Mouse (Mus musculus) liver, postnatal 0 days (tissue): Measurements from ENCODE around the gene Polr1d. TPM values are rescaled to one million over a fixed set of nuclear protein-coding genes. Genes with fewer than 3 reads are reported as not detected.
A peak's percentile ranks its signal among the peaks of the same experiment; 100 is the strongest.

Experiments
- ATAC-seq: fragments of 200-750 bp; cut with Nextera tagmentation; 2 replicates; pipeline ENCODE4 v1.8.0; 2017; ENCODE audit warnings: mild to moderate bottlenecking, moderate library complexity
- DNase-seq: peaks from one replicate; pipeline ENCODE4 v3.0.0-alpha.2; 2016
- H3K27ac ChIP-seq: fragments of 300-500 bp; sonication (generic); 2 replicates; pipeline ENCODE4 v1.5.1; 2014; ENCODE audit warnings: antibody characterized with exemption, moderate library complexity, mild to moderate bottlenecking, low read depth
- H3K27me3 ChIP-seq: fragments of 300-500 bp; sonication (generic); 2 replicates; pipeline ENCODE4 v1.6.1; 2014; ENCODE audit warnings: low read length, control low read depth, mixed read lengths; ENCODE audit not compliant: insufficient read depth
- H3K36me3 ChIP-seq: fragments of 300-500 bp; sonication (generic); replicated peaks from 2 replicates; pipeline ENCODE4 v1.6.1; 2014; ENCODE audit warnings: mild to moderate bottlenecking, control low read depth, low read length, moderate library complexity, mixed read lengths; ENCODE audit not compliant: insufficient read depth
- H3K4me1 ChIP-seq: fragments of 300-500 bp; sonication (generic); 2 replicates; pipeline ENCODE4 v1.6.1; 2014; ENCODE audit warnings: antibody characterized with exemption, mild to moderate bottlenecking, control low read depth; ENCODE audit not compliant: insufficient read depth
- H3K4me2 ChIP-seq: fragments of 300-500 bp; sonication (generic); 2 replicates; pipeline ENCODE4 v1.6.1; 2014; ENCODE audit warnings: low read depth, mild to moderate bottlenecking, low read length, moderate library complexity, mixed read lengths
- H3K4me3 ChIP-seq: fragments of 300-500 bp; sonication (generic); 2 replicates; pipeline ENCODE4 v1.5.1; 2014; ENCODE audit warnings: low read depth, low read length
- H3K9ac ChIP-seq: fragments of 300-500 bp; sonication (generic); replicated peaks from 2 replicates; pipeline ENCODE4 v1.6.1; 2014; ENCODE audit warnings: mild to moderate bottlenecking, moderate library complexity
- H3K9me3 ChIP-seq: fragments of 300-500 bp; sonication (generic); 2 replicates; pipeline ENCODE4 v1.6.1; 2016; ENCODE audit warnings: mild to moderate bottlenecking, control low read depth, low read length, mixed read lengths
- CTCF ChIP-seq: sonication (generic); IDR thresholded peaks from 2 replicates; pipeline ENCODE4 v1.5.1; 2016; ENCODE audit warnings: antibody characterized with exemption, low read depth
- EP300 ChIP-seq: IDR thresholded peaks from 2 replicates; pipeline ENCODE4 v1.6.1; 2016; ENCODE audit warnings: antibody characterized with exemption, low read depth, mild to moderate bottlenecking
- WGBS: fragments of 180-500 bp; shearing (Covaris S2); extraction: QIAGEN DNeasy Blood & Tissue Kit; methylation state at CpG from one replicate; pipeline ENCODE4 v1.1.7; 2014; ENCODE audit not compliant: insufficient replicate concordance; 5-methylcytosine and 5-hydroxymethylcytosine counted together
- polyA plus RNA-seq: library from polyadenylated mRNA; unstranded; fragments of >200 nt; fragmentation: Nextera tagmentation; extraction: Ambion mirVana; gene quantifications from 2 replicates; pipeline ENCODE4 v1.2.1, GENCODE M21; 2015

Polr1d gene
- polyA plus RNA-seq, 1 experiment from 2014 or later: 72.9 TPM

DNA sequence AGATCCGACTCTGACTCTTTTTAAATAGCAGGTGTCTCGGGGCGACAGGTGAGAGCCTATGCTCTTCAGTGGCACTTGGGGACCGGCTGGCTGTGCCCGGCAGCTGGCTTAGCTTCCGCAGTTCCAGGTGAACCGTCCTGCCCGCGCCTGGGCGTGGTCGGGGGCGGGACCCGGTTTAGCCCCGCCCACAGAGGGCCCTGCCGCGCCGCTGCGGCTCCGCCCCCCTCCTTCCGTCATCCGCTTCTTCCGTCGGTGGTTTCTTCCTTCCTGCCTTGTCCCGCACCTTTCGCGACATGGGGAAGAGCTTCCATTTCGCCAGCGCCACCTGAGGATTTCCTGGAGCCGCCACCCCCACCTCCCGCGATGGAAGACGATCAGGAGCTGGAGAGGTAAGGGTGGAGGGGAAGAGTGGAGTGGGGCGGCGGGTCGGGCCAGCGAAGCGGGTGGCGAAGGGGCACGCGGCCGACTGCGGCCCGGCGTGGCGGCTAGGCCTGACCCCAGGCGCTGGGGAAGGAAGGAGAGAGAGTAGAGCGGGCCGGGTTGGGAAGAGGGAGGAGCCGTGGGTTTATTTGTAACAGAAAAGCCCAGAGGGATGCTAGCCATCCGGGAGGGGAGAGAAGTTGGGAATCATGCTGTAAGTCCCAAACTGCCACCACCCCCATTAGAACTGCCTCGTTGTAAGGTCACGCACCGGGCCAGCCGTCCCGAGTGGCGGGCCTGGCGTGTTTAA, 620 bp downstream of the Polr1d start:
- ATAC-seq (peak; percentile 68), DNase-seq (peak; percentile 97)
- Histone ChIP-seq H3K36me3 (0 out of 2 replicates have a peak, but pooled peaks cover 11% of the 10 kb centered on the region), H3K27ac (peak overlapping the region; percentile 76), H3K9ac (peak overlapping the region; percentile 83), H3K4me2 (peak overlapping the region; percentile 89), H3K4me1 (peaks cover 18% of the 10 kb centered on the region), H3K9me3 (no peaks in the 10 kb centered on the region), H3K4me3 (peak overlapping the region; percentile 68), H3K27me3 (no peaks in the 10 kb centered on the region)
- under 1% methylated on average over 54 of the region's 57 CpGs for WGBS
- no peak for TF ChIP-seq EP300
- no peak for TF ChIP-seq CTCF

DNA sequence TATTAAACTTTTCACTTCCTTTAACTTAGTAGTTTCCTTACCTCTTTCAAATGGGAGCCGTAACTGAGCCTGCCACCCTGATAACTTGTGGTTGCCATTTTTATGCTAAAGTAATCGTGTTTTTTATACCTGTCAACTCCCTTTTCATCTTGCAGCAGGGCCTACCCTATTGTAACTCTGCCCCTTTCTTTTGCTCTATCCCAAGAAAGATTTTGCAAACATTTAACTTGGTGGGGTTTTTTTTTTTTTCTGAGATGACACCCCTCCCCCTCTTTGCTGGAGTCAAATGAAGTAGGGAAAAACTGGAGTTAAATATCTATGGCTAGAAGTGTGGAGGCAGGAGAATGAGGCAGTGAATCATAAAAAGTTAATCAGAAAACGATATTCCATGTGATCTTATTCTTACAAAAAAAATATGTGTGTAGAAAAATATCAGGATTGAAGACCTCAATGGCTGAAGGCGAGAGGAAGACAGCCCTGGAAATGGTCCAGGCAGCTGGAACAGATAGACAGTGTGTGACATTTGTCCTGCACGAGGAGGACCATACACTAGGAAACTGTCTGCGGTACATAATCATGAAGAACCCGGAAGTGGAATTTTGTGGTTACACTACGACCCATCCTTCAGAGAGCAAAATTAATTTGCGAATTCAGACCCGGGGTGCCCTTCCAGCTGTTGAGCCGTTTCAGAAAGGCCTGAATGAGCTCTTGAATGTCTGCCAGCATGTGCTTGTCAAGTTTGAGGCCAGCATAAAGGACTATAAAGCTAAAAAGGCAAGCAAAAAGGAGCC, 1.5 kb downstream of the Polr1d start:
- peak overlapping the region; percentile 76 for H3K27ac ChIP-seq

DNA sequence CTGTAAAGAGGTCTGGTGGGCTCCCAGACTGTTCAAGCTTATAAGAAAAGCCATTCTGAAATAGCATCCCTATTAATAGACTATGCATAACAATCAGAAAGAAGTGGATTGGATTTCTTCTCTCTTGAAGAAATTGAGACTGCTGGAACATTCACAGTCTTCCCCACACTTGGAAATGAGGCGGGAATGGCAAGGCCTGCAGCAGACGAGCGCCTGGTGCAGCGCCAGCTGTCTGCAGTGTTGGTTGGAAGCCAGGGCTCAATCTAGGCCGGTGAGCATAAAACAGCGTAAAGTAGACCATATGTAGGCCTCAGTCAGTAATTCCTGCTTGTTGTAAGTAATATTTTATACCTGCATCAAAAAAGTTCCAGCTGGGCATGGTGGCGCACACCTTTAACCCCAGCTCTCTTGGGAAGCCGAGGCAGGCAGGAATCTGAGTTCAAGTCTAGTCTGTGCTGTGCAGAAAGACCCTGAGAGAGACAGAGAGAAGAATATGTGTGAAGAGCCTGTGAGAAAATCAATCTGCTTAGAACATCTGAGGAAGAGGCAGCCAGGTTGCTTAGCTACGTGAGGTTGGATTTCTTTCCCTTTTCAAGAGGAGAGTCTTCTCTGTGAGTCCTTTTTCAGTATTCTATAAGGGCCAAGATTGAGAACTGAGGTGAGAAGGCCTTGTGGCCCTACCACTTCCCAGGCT, 8.5 kb downstream of the Polr1d start:
- H3K9me3 ChIP-seq: no peaks in the 10 kb centered on the region
- H3K4me1 ChIP-seq: no peaks in the 10 kb centered on the region
- TF ChIP-seq EP300: no peak
- TF ChIP-seq CTCF: no peak
- no peaks in the 10 kb centered on the region for H3K27me3 ChIP-seq
- no peak overlapping the region for H3K4me3 ChIP-seq
- H3K9ac ChIP-seq: no peak overlapping the region
- 84% methylated on average over 9 of the region's 9 CpGs for WGBS
- no peak overlapping the region for H3K27ac ChIP-seq
- no peak overlapping the region for H3K4me2 ChIP-seq
- peaks cover 9% of the 10 kb centered on the region; the same call in 1 of the 2 replicates for H3K36me3 ChIP-seq
- ATAC-seq: no peak
- no peak for DNase-seq

More for the DNA sequence above, 1.5 kb downstream of the Polr1d start:
- Histone ChIP-seq H3K4me3 (peak overlapping the region; percentile 68), H3K9me3 (no peaks in the 10 kb centered on the region), H3K27me3 (no peaks in the 10 kb centered on the region), H3K36me3 (0 out of 2 replicates have a peak, but pooled peaks cover 11% of the 10 kb centered on the region), H3K4me2 (peak overlapping the region; percentile 89), H3K9ac (peak overlapping the region; percentile 83), H3K4me1 (peaks cover 13% of the 10 kb centered on the region)
- DNase-seq (no peak), ATAC-seq (no peak)
- 38% methylated on average over 11 of the region's 11 CpGs for WGBS
- TF ChIP-seq CTCF (no peak), EP300 (no peak)

DNA sequence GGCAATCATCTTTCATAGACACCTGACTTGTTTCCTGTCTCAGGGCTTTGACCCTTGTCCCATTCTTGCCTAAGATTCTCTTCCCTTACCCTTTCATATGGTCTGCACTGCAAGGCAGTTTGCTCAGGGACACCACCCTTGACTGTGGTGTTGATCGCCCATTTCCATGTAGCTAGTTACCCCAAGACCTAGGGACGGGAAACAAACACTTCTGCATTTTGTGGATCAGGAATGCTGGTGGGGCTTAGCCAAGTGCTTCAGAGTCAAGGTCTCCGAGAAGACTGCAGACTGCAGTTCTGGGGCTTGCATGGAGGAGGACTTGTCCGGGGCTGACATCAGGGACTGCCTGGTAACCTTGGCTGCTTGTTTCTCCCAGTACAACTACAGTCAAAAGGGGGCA, 10.0 kb downstream of the Polr1d start:
- no peak for DNase-seq
- Histone ChIP-seq H3K4me3 (no peak overlapping the region), H3K4me2 (no peak overlapping the region), H3K36me3 (peaks cover 2% of the 10 kb centered on the region; the same call in 1 of the 2 replicates), H3K9me3 (no peaks in the 10 kb centered on the region), H3K27me3 (no peaks in the 10 kb centered on the region), H3K4me1 (no peaks in the 10 kb centered on the region), H3K27ac (no peak overlapping the region), H3K9ac (no peak overlapping the region)
- ATAC-seq: no peak
- WGBS: 84% methylated on average over 4 of the region's 4 CpGs
- TF ChIP-seq CTCF (no peak), EP300 (no peak)

DNA sequence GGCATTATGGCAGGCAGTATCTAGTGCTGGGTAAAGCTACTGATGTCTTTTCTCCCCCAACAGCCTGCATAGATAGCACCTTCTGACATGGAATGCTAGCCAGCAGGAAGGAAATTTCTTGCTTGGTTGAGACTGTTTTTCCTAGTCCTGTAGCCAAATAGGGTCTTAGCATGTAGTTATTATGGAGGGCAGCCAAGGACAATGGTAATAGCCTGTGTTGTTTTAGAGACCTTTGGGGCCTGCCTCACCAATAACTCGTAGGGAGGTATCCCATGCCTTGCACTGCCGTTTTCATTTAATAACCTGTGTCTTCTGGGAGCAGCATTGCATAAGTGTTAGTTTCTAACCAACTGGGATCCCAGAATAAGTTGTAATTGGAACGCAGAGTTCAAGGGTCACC, 13.0 kb downstream of the Polr1d start:
- H3K9ac ChIP-seq: no peak overlapping the region
- TF ChIP-seq EP300 (no peak), CTCF (no peak)
- no peak overlapping the region for H3K4me3 ChIP-seq
- no peaks in the 10 kb centered on the region for H3K27me3 ChIP-seq
- H3K4me2 ChIP-seq: no peak overlapping the region
- no peak overlapping the region for H3K27ac ChIP-seq
- peaks cover 7% of the 10 kb centered on the region; the same call in 1 of the 2 replicates for H3K36me3 ChIP-seq
- no peaks in the 10 kb centered on the region for H3K9me3 ChIP-seq
- DNase-seq (no peak), ATAC-seq (no peak)
- 80% methylated on average over 3 of the region's 3 CpGs for WGBS
- H3K4me1 ChIP-seq: no peaks in the 10 kb centered on the region
